Mouse (Mus musculus): ENCODE measurements around the gene Luc7l2. TPM values are rescaled to one million over a fixed set of nuclear protein-coding genes. Genes with fewer than 3 reads are reported as not detected.
A peak's percentile ranks its signal among the peaks of the same experiment; 100 is the strongest.
"Not testable (repeated sequence)": the region's sequence is repeated elsewhere in the genome, so short reads cannot be mapped to it uniquely, and the experiment has no call there.

Luc7l2 gene
- polyA plus RNA-seq, 1 experiment = 39.0 TPM

DNA sequence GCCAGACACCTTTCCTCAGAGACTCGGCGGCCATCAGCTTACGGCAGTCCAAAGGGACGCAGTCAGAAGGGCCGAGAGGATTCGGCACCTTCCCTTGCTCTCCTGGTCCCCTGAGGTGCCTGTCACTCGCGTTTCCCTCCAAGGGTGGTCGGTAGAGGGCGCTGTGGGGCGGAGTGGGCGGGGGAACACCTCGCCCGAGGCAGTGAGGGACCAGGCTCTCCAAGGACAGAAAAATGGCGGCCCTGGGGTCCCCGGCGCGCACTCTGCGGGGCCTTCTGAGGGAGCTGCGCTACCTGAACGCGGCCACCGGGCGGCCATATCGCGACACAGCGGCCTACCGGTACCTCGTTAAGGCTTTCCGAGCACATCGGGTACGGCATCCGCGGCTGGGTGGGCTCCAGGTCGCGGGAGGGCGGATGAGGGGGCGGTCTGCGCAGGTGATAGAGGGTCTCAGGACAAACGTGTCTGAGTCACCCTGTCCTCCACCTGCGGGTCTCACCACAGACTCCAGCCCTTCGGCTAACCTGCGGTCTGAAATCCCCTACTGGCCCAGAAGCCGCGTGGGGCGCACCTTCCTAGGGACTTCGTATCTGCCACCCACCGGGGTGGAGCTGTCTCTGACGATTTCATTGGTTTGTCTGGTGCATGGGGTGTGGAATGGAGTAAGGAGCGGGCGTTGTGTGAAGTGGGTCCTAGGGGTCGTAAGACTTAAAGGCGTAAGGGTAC, 16.3 kb upstream of the Luc7l2 start:
- TF ChIP-seq CTCF (IDR thresholded peaks at IDR 0.05; ENCODE audit: insufficient read depth, low read length) (peak; percentile 71), POLR2A (IDR thresholded peaks at IDR 0.05; ENCODE audit: borderline replicate concordance, extremely low read depth, low read depth, low read length) (peak; percentile 76; the same call in 1 of the 2 replicates)
- Histone ChIP-seq H3K4me3 (replicated peaks; ENCODE audit: extremely low read depth, low read depth, low read length) (peak overlapping the region; percentile 89), H3K4me1 (ENCODE audit: control insufficient read depth, insufficient read depth, low read length) (no peaks in the 10 kb centered on the region)
- peak; percentile 98 for DNase-seq
- WGBS = under 1% methylated on average over 53 of the region's 53 CpGs

DNA sequence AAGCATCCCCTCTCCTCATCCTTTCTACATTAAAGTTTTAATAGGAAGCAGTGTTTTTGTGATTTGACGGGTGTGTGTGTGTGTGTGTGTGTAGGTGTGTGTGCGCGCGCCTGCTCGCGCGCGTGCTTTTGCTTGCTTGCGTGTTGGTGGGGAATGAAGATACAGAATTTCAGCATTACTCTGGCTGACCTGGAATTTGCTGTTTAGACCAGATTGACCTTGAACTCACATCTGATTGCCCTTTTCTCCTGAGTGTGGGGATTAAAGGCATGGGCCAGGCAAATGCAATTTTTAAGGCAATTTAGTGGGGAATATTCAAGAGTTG, 15.8 kb upstream of the Luc7l2 start:
- H3K4me3 ChIP-seq (replicated peaks; ENCODE audit: extremely low read depth, low read depth, low read length) = peak overlapping the region; percentile 89
- H3K4me1 ChIP-seq (ENCODE audit: control insufficient read depth, insufficient read depth, low read length) = no peaks in the 10 kb centered on the region
- TF ChIP-seq POLR2A (IDR thresholded peaks at IDR 0.05; ENCODE audit: borderline replicate concordance, extremely low read depth, low read depth, low read length) (no peak), CTCF (IDR thresholded peaks at IDR 0.05; ENCODE audit: insufficient read depth, low read length) (no peak)
- 1% methylated on average over 9 of the region's 9 CpGs for WGBS
- no peak for DNase-seq

DNA sequence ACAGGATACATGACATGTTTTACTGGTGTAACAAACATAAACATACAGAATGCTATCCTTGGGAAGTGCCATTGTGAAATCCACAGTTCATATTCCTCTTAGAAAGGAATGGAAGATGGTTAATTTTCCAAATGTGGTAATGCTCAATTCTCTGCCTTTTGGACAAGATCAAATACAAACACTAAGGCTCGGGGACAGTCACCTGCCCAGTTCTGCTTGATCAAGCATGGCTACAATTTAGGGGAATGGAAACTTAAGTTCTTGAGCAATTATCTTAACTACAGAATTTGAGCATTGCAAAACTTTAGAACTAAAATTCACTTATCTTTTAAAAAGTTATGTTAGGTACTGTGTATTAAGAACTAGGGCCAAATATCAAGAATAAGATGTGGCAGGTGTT, 15.3 kb upstream of the Luc7l2 start:
- DNase-seq = no peak
- Histone ChIP-seq H3K4me1 (ENCODE audit: control insufficient read depth, insufficient read depth, low read length) (no peaks in the 10 kb centered on the region), H3K4me3 (replicated peaks; ENCODE audit: extremely low read depth, low read depth, low read length) (no peak overlapping the region)
- WGBS = 82% methylated on average over 1 of the region's 1 CpGs
- TF ChIP-seq CTCF (IDR thresholded peaks at IDR 0.05; ENCODE audit: insufficient read depth, low read length) (no peak), POLR2A (IDR thresholded peaks at IDR 0.05; ENCODE audit: borderline replicate concordance, extremely low read depth, low read depth, low read length) (no peak)

DNA sequence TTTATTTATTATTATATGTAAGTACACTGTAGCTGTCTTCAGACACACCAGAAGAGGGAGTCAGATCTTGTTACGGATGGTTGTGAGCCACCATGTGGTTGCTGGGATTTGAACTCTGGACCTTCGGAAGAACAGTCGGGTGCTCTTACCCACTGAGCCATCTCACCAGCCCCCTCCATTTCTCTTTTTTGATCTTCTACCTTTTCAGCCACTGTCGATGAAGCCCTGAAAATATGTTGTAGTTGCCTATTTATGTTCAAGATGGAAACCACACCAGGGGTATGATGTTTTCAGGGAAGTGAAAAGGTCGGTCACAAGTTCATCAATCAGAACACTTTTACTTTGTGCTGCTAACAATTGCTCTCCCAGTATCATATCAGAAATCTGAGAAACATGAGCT, 7.0 kb upstream of the Luc7l2 start:
- WGBS = 94% methylated on average over 4 of the region's 5 CpGs
- DNase-seq; H3K4me3 ChIP-seq (replicated peaks; ENCODE audit: extremely low read depth, low read depth, low read length); H3K4me1 ChIP-seq (ENCODE audit: control insufficient read depth, insufficient read depth, low read length): not testable (repeated sequence)

DNA sequence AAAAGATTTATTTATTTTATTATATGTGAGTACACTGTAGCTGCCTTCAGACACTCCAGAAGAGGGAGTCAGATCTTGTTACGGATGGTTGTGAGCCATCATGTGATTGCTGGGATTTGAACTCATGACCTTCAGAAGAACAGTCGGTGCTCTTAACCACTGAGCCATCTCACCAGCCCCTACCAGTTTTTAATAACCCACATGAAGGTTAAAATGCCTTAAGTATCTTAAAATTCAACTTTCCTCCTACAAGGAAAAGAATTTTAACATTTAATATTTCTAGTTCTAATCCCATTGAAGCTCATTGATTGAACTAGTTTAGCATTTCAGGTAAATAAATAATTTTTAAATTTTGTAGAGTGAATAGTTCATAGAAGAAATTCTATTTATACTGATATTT, 4.1 kb upstream of the Luc7l2 start:
- not testable (repeated sequence) for DNase-seq; H3K4me3 ChIP-seq (replicated peaks; ENCODE audit: extremely low read depth, low read depth, low read length); H3K4me1 ChIP-seq (ENCODE audit: control insufficient read depth, insufficient read depth, low read length)
- 79% methylated on average over 2 of the region's 2 CpGs for WGBS

DNA sequence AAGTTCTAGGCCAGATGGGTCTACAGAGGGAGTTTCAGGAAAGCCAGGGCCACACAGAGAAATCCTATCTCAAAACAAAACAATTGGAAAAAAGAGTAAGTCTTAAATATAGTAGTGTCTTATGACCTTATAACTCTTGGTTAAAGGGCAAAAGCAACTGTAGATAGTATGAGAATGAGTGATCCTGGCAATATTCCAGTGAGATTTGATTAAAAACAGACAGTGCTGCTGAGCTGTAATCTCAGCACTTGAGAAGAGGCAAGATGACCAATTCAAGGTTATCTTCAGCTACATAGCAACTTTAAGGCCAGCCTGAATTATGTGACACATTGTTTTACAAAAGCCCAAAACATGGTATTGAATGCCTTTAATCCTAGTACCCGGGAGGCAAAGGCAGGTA, 3.4 kb upstream of the Luc7l2 start:
- TF ChIP-seq CTCF (IDR thresholded peaks at IDR 0.05; ENCODE audit: insufficient read depth, low read length) (no peak), POLR2A (IDR thresholded peaks at IDR 0.05; ENCODE audit: borderline replicate concordance, extremely low read depth, low read depth, low read length) (no peak)
- H3K4me3 ChIP-seq (replicated peaks; ENCODE audit: extremely low read depth, low read depth, low read length) = no peak overlapping the region
- H3K4me1 ChIP-seq (ENCODE audit: control insufficient read depth, insufficient read depth, low read length) = no peaks in the 10 kb centered on the region; the same call in 1 of the 2 replicates
- no peak for DNase-seq
- WGBS = 81% methylated on average over 1 of the region's 1 CpGs

DNA sequence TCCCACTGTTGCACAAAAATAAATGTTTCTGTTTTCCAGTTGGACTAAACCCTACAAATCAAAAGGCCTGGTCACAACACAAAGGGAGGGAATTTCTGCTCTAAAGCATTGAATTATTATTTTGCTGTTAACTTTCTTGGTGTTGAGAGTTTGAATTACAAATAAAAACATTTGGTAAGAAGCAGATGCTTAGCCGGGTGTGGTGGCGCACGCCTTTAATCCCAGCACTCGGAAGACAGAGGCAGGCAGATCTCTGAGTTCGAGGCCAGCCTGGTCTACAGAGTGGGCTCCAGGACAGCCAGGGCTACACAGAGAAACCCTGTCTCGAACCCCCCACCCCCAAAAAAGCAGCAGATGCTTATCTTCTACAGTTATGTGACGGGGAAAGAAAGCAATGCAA, 2.5 kb upstream of the Luc7l2 start:
- 94% methylated on average over 7 of the region's 7 CpGs for WGBS
- not testable (repeated sequence) for H3K4me3 ChIP-seq (replicated peaks; ENCODE audit: extremely low read depth, low read depth, low read length); H3K4me1 ChIP-seq (ENCODE audit: control insufficient read depth, insufficient read depth, low read length); DNase-seq

DNA sequence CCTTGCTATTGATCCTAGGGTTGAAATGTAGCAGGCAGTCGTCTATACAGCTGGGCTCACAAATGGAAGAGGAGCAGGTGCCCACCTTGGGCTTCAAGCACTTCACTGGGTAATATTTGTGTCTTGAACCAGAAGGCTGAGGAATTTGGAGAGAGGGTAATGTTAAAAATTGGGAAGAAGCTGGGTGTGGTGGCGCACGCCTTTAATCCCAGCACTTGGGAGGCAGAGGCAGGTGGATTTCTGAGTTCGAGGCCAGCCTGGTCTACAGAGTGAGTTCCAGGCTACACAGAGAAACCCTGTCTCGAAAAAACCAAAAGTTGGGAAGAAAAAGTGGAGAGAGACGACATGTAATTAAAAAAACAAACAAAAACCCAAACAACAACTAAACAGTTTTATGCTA, 1.3 kb upstream of the Luc7l2 start:
- DNase-seq; H3K4me1 ChIP-seq (ENCODE audit: control insufficient read depth, insufficient read depth, low read length): not testable (repeated sequence)
- H3K4me3 ChIP-seq (replicated peaks; ENCODE audit: extremely low read depth, low read depth, low read length) = peak overlapping the region; percentile 31
- WGBS = 70% methylated on average over 6 of the region's 6 CpGs

DNA sequence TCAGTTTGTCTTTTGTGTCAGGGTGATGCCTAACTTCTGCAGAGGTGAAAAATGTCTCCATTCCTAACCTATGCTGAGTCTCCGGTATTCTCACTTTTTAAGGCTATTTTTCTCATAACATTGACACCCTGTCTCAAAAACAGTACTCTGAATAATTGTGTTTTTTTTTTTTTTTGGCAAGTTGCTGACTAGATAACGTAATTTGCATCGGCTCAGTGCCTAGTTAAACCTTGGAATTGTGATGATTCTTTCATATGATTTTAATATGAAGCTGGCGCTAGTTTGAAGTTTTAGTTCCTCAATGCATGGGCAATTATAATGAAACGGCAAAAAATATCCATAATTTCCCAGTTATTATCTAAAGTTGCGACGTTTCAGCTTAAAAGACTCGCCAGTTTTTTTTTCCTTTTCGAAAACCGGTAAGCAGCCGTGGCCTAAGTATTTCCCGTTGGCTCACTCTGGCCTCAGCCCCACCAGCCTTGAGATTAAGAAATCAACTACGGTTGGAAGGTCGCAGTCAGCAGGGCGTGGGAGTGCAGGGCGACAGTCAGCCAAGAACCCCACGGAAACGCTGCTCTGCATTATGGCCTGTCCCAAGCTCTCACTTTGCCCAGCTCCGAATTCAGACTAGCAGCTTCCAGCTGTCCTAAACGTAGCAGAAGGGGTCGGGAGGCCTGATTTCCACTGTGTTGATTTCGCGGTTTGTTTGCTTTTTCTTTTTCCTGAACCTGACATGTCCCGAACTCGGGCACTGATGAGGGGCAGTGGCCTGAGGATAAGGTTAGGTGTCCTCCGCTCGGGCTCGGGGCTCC, 678 bp upstream of the Luc7l2 start:
- TF ChIP-seq CTCF (IDR thresholded peaks at IDR 0.05; ENCODE audit: insufficient read depth, low read length) (no peak), POLR2A (IDR thresholded peaks at IDR 0.05; ENCODE audit: borderline replicate concordance, extremely low read depth, low read depth, low read length) (peak; percentile 95; the same call in 1 of the 2 replicates)
- no peaks in the 10 kb centered on the region; the same call in 1 of the 2 replicates for H3K4me1 ChIP-seq (ENCODE audit: control insufficient read depth, insufficient read depth, low read length)
- peak overlapping the region; percentile 86 for H3K4me3 ChIP-seq (replicated peaks; ENCODE audit: extremely low read depth, low read depth, low read length)
- peak; percentile 88 for DNase-seq
- 2% methylated on average over 28 of the region's 28 CpGs for WGBS

DNA sequence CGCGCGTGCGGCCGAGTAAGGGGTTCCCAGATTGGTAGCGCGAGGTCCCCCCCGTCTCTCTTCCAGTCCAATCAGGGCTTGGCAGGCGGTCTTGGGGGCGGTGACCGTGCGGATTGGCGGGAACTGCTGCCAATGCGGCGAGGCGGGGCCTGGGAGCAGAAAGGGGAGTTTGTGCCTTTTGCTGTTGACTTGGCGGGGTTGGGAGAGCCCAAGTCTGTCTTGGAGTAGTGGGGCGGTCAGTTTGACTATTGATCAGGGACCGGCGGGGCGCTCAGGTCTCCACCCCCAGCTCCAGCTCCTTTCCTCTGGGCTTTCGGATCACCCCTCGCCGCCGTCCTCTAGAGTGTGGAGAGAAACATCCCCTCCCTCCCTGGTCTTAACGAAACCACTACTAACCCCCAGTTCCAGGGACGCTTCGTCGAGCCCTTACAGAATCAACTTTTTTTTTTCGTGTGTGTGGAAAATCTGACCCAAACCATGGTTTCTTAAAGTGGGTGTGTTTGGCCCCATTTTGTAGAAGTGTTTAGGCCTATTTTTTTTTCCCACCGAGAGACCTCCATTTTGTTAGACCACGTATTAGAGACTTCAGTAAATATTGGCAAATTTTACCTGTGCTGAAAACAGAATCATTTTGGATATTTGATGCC, 978 bp downstream of the Luc7l2 start:
- H3K4me1 ChIP-seq (ENCODE audit: control insufficient read depth, insufficient read depth, low read length) = peaks cover 3% of the 10 kb centered on the region; the same call in 1 of the 2 replicates
- WGBS = under 1% methylated on average over 32 of the region's 32 CpGs
- DNase-seq = peak; percentile 99
- TF ChIP-seq POLR2A (IDR thresholded peaks at IDR 0.05; ENCODE audit: borderline replicate concordance, extremely low read depth, low read depth, low read length) (no peak), CTCF (IDR thresholded peaks at IDR 0.05; ENCODE audit: insufficient read depth, low read length) (no peak)
- peak overlapping the region; percentile 83 for H3K4me3 ChIP-seq (replicated peaks; ENCODE audit: extremely low read depth, low read depth, low read length)

Measured in lung, adult 2 months (tissue).